Mouse (Mus musculus): Measurements from ENCODE around the gene Dhrs7c. TPM values are rescaled to one million over a fixed set of nuclear protein-coding genes. Genes with fewer than 3 reads are reported as not detected.

The Dhrs7c gene
- total and polyA plus RNA-seq, 2 experiments from 2014 or later: 0.16 to 0.18 TPM

DNA sequence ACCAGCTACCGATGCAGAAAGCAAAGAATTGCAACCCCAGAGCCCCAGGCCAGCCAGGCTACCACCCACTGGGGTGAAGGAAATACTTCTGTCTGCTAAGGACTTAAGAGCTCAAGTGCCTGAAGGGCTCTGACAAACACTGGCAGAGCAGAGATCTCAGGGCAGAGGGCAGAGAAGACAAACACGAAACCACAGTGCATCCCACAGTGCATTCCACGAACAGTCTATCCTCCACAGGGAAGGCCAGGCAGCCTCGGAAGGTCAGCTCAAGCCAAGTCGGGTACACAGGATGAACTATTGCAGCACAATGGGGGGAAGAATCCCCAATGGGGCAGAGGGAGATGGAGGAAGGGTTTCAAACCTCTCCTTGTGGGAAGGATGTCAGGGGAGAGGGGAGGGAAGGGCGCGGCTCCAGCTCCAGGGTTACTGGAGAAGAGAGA is 63.4 kb downstream of the Dhrs7c start:
- H3K9ac ChIP-seq (replicated peaks; ENCODE audit: low read length): no peak overlapping the region
- no peak for TF ChIP-seq CTCF (IDR thresholded peaks at IDR 0.05; ENCODE audit: low read depth)
- H3K27me3 ChIP-seq (ENCODE audit: insufficient read depth, low read length): no peaks in the 10 kb centered on the region
- no peak for DNase-seq (ENCODE audit: low spot score)
- no peak overlapping the region for H3K4me2 ChIP-seq (ENCODE audit: low read depth, low read length)
- no peaks in the 10 kb centered on the region for H3K9me3 ChIP-seq (ENCODE audit: low read length)
- ATAC-seq: no peak
- no peak overlapping the region for H3K4me3 ChIP-seq (ENCODE audit: low read length)
- H3K36me3 ChIP-seq (ENCODE audit: insufficient read depth, low read length): no peaks in the 10 kb centered on the region
- WGBS: 9% methylated on average over 7 of the region's 7 CpGs
- no peaks in the 10 kb centered on the region for H3K4me1 ChIP-seq (ENCODE audit: insufficient read depth, low read length)
- H3K27ac ChIP-seq: no peak overlapping the region

DNA sequence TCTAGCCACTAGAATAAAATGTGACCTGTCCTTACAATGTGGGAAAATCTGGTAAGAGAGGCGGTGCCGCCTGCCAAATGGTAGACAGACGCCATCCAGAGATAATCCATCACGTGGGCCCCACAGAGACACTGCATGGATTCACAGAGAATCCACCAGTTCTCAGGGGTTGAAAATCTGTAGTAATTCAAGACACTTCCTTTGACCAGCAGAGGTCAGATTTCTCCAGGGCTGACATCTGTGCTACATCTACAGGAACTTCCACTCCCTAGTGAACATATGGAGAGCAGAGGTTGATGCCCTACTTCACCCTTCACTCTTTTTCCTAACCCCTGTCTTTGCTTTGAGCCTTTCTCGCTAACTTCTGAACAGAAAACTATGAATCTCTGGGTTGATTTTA is 67.1 kb downstream of the Dhrs7c start:
- no peak overlapping the region for H3K4me3 ChIP-seq (ENCODE audit: low read length)

More for the DNA sequence above, 67.1 kb downstream of the Dhrs7c start:
- Histone ChIP-seq H3K27ac (no peak overlapping the region), H3K27me3 (ENCODE audit: insufficient read depth, low read length) (no peaks in the 10 kb centered on the region), H3K36me3 (ENCODE audit: insufficient read depth, low read length) (no peaks in the 10 kb centered on the region), H3K4me1 (ENCODE audit: insufficient read depth, low read length) (no peaks in the 10 kb centered on the region), H3K9ac (replicated peaks; ENCODE audit: low read length) (no peak overlapping the region), H3K9me3 (ENCODE audit: low read length) (no peaks in the 10 kb centered on the region), H3K4me2 (ENCODE audit: low read depth, low read length) (no peak overlapping the region)
- DNase-seq (ENCODE audit: low spot score) (peak; percentile 25), ATAC-seq (no peak)
- peak; percentile 30 for TF ChIP-seq CTCF (IDR thresholded peaks at IDR 0.05; ENCODE audit: low read depth)
- WGBS: 71% methylated on average over 5 of the region's 5 CpGs

Other genes with a start within 250 kb of the Dhrs7c start
- not detected in 2 replicates for gene Rcvrn, start 102.9 kb upstream of the Dhrs7c start, total RNA-seq (2014; rRNA removed)
- not detected in 2 replicates for gene Rcvrn, start 102.9 kb upstream of the Dhrs7c start, polyA plus RNA-seq (2015; fragmentation: Nextera tagmentation; extraction: Ambion mirVana)
- gene Glp2r, start 27.0 kb upstream of the Dhrs7c start, total RNA-seq (2014; rRNA removed): 0.04 TPM in 1 of 2 replicates, not detected in the other
- 0.09 TPM in 1 of 2 replicates, not detected in the other for gene Glp2r, start 27.0 kb upstream of the Dhrs7c start, polyA plus RNA-seq (2015; fragmentation: Nextera tagmentation; extraction: Ambion mirVana)
- gene Gsg1l2, start 23.6 kb upstream of the Dhrs7c start, total RNA-seq (2014; rRNA removed): not detected in 2 replicates
- 0.20 TPM in 1 of 2 replicates, not detected in the other for gene Gsg1l2, start 23.6 kb upstream of the Dhrs7c start, polyA plus RNA-seq (2015; fragmentation: Nextera tagmentation; extraction: Ambion mirVana)
- 0.94 and 1.6 TPM in 2 replicates for gene Usp43, start 124.0 kb downstream of the Dhrs7c start, total RNA-seq (2014; rRNA removed)
- gene Usp43, start 124.0 kb downstream of the Dhrs7c start, polyA plus RNA-seq (2015; fragmentation: Nextera tagmentation; extraction: Ambion mirVana): 0.37 and 0.68 TPM in 2 replicates
- gene Cfap52, start 167.5 kb downstream of the Dhrs7c start, total RNA-seq (2014; rRNA removed): 1.6 and 3.3 TPM in 2 replicates
- 4.6 and 5.5 TPM in 2 replicates for gene Cfap52, start 167.5 kb downstream of the Dhrs7c start, polyA plus RNA-seq (2015; fragmentation: Nextera tagmentation; extraction: Ambion mirVana)
- gene Stx8, start 168.0 kb downstream of the Dhrs7c start, total RNA-seq (2014; rRNA removed): 9.2 and 10.8 TPM in 2 replicates
- 62.5 and 65.8 TPM in 2 replicates for gene Stx8, start 168.0 kb downstream of the Dhrs7c start, polyA plus RNA-seq (2015; fragmentation: Nextera tagmentation; extraction: Ambion mirVana)

All from hindbrain, postnatal 0 days (tissue).